Mouse (Mus musculus) telencephalon, adult 2 months (tissue): ENCODE measurements at regions not wholly inside any gene's neighbourhood (a gene's known extent, or its start where the extent isn't known, plus 50 kb on each side); places are given as distances from the start of the nearest gene placed in this dataset.

Experiments
- DNase-seq: peaks from one replicate; pipeline ENCODE4 v3.0.0-alpha.2; 2011; ENCODE audit warnings: low read depth, low spot score

DNA sequence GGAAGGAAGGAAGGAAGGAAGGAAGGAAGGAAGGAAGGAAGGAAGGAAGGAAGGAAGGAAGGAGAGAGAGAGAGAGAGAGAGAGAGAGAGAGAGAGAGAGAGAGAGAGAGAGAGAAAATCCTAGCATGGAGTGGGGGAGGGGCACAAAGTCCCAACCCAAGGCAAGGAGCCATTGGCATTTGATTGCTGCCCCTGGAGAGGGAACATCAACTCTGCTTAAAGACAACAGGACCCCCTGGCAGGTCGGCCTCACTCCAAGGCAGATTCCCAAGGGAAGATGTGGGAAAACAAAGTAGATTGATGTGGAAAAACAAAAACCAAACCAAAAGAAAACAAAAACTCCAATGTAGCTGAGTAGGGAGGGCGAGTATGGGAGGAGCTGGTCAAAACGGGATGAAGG, 49.9 kb upstream of the Fzd10 start:
- no peak for DNase-seq

DNA sequence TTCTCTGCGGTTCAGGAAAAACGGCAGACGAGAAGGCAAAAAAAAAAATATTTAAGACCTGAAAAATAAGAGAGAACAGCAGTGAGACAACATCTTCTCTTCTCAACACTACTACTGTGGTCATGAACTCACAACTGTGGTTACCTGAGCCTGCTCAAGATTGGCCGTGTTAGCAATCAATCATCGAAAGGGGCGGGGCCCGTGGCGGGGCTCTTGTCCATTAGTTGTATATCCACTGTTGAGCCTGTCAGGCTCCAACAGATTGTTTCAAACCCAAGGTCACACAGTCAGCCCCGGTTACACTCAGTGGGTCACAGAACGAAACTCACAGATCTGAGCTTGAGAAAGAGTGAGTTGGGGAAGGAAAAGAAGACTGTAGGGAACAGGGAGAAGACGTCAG, 50.8 kb upstream of the Fzd10 start:
- DNase-seq = no peak

DNA sequence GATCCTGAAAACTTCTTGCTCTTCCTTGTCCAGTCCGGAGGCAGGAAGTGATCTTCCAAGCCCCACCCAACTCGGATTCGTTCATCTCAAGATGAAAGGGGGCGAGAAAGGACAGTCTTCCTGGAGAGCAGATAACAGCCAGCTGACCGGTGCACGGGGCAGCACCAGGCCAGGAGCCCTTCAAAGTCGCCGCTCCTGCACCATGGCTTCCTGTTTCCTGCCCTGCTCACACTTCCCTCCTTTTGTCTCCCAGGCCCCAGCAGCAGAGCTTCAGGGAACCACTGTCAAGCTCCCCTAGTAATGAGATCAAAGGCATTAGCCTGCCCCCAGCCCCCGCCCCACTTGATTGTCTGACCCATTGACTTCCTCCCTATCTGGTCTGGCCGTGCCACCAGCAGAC, 58.6 kb upstream of the Fzd10 start:
- no peak for DNase-seq

DNA sequence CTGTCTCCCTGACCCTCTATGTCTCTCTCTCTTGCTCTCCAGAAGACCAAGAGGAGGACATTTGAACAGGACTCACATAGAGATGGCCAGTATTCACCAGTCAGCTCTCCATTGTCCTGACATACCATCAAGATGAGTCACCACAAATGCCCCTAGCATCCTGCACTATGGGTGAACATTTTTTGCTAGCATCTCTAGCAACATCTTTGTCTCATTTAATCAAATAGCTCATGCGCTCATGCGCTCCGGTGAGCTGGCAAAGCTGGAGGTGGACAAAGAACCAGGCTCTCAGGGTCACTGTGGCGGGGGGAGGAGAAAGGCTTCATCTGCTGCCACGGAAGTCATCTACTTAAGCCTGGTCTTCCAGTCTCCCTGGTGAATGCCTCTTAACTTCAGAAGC, 62.0 kb upstream of the Fzd10 start:
- DNase-seq = no peak

DNA sequence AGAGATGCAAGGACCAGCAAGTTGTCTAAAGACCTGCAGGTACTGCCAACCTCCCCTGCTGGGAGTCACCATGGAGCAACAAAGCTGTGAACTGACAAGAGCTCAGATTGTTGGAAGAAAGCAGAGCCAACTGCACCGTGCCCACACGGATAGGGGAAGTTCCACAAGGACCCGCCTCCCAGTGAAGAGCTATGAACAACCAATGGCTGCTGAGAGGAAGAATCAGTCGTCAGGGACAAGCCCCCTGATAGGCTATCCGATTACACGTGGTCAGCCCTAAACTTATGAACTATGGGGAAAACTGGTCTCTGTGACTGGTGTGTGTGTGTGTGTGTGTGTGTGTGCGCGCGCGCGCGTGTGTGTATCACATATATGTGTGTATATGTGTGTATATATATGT, 63.4 kb upstream of the Fzd10 start:
- no peak for DNase-seq

DNA sequence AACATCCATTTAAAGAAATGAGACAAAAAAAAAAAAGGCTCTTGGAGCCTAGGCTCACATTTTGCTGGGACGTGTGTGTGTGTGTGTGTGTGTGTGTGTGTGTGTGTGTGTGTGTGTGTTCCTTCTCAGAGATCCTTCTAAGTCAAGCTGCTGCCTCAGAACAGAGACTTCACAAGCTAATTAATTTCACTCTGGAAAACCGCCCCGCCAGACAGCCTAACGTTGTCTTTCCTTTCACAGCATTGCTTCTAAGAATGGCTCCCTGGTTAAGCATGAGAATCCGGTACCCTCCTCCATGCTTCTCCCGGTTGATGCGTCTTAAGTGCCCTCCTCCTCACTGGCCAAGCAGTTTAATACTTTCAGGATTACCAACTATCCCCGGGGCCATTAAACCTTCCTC, 64.3 kb upstream of the Fzd10 start:
- DNase-seq = peak; percentile 70

DNA sequence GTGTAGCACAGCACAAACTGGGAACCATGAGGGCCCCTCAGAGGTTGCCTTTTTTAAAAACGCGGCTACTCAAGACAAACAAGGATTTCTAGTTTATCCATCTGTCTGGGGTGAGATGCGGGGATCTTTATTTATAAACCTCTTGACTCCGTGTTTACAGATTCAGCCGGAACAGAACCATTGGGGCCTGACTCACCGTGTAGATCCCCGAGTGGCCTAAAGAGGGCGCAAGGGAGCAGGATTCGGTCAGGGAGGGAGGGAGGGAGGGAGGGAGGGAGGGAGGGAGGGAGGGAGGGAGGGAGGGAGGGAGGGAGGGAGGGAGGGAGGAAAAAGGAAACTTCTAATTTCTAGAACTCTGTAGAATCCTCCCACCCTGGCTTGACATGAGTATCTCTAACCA, 73.4 kb upstream of the Fzd10 start:
- no peak for DNase-seq

DNA sequence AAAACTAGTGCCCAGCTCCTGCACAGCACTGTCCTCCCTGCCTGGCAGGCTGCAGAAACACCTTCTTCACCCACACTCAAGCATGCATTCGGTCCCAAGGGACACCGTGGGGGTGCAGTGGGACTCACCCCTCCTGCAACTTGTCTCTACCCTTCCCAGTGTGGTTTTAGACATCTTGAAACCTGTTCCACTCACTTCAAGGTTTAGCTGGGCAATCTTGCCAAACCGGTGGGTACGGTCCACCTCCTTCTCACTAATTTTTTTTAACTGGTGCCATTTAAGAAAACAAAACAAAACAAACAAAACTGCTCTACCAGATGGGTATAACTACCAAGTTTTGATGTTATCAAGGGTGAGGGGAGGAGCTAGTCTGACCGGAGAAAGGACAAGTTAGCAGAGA, 74.2 kb upstream of the Fzd10 start:
- no peak for DNase-seq

DNA sequence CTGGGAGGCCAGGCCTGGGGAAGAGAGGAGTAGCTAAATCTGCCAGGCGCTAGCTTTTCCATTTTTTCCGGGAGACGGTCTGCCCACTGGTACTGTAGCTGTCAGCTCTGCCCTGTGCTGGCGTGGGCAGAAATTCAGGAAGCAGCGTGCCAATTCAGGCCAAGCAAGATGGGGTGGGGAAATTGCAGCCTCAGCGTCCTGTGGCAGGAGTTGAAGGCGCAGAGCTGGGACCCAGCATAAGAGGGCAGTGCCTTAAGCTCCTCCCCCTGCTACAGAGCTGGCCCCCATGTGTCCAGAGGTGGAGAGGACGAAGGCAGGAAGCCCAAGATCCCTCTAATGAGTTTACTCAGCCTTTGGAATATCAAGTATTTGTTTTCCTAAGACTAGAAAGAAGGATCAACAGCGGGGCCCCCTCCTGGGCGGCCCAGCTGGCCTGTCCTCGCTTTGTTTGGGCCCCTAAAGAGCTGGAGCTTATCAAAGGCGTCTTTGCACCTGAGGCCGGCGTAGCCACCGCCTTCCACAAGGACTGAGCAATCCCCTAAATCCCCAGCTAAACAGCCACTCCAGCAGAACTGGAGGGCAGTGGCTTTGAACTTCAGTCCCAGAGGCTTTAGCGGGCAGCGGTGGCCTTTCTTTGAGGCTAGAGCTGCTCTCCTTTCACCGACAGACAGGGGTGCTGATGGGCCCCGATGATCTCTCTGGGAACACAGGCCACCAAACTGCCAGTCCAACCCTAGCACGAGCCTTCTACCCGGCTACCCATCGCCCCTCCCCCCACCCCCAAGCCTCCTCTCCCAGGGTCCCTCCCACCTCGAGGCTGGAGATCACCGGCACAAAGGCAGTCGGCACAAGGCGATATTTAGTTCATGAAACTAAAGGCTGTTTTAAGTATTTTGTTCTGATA, 76.0 kb upstream of the Fzd10 start:
- DNase-seq = no peak

DNA sequence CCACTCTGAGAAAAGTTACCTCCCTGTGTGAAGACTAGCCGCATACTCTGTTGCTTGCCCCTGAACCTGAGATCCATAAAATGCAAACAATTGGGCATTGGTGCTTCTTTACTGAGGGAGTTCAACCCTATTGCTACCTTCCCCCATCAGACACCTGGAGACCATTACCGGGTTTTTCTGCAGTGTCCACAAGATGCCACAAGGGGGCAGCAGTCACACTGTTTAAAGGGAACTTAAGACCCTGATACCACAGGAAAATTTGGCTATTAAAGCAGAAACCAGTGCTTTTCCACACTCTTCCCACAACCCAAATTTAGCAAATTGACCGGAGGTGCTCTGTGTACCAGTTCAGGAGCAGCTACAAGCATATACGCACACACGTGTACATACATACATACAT, 78.0 kb upstream of the Fzd10 start:
- DNase-seq = no peak

DNA sequence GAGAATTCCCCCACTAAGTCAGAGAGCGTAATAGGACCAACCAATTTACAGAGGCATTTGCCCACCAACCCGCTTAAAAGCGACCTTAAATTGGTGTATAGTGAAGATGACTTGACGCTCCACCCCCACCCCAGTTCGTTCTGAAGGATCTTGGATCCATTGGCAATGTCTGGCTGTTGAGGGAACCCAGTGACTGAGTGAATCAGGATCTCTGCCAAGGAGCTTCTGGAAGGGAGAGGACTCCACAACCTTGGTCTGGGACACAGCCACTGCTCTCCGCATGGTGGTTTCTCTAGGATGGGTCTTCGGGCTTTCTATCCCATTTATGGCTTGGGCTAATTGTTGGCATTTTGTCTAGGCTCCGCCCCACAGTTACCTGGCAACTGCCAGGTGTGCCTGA, 83.3 kb upstream of the Fzd10 start:
- DNase-seq = no peak

DNA sequence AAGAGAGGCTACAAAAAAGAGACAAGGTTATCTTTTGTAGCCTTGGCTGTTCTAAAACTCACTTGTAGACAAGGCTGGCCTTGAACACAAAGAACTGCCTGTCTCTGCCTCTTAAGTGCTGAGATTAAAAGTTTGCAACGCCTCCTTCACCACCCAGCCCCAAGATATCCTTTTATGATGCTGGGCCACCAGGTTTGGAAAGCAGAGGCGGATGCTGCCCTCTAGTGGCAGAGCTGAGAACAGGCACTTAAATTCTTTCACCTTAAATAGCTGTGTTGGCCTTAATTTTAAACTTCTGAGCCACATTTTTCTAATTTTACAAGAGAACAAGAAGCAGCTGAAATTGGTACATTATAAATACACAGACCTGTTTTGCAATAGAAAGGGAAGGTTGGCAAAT, 82.5 kb upstream of the Tmem132d start:
- no peak for DNase-seq

DNA sequence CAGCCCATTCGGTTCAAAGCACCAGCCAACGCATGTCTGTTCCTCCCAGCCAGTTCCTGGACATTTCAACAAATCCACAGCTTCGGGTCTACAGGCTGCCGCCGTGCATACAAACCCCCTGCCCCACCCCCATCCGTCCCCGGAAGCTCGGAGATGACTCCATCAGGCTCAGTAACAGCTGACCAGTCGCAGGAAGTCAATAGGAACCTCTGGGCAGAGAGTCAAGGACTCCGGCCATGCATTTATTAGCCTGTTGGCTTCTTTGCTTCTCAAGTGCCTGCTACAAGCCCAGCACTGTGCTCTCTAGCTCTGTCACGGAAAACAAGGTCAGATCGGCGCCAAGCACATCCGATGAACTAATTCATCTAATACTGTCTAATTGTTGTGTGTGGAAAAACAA, 80.4 kb upstream of the Tmem132d start:
- DNase-seq = peak; percentile 67

DNA sequence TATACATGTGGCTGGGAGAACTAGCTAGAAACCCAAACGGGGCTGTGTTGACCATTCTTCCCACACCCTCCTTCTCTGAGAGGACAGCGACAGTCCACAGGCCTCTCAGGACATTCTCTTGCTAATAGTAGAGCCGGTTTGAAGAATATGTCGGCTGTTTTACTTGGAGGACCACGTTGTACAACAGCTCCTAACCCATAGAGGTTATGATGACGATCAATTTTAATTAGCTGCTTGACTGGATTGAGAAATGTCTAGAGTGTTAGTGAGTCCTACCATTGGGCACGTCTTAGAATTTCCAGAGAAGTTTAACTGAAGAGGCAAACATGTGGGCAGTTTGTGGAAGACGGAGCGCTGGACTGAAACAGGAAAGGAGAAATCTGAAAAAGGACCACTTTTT, 79.7 kb upstream of the Tmem132d start:
- DNase-seq = no peak

DNA sequence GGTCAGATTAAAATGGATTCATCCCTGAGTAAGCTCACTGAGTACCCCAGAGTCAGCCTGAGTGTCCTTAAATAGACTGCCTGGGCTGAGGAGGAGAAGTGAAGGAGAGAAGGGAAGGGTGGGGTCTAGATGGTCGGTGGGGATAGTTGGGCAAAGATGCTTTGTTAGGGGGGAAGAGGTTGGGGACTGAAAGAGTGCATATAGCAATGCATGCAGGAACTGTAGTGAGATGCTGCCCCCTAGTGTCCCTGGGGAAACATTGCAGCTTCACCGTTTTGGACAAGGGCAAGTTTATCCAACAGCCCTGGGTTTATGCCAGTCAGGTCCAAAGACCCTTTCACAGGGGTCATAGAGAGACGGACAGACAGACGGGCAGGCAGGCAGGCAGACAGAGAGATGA, 71.6 kb upstream of the Tmem132d start:
- DNase-seq = no peak

DNA sequence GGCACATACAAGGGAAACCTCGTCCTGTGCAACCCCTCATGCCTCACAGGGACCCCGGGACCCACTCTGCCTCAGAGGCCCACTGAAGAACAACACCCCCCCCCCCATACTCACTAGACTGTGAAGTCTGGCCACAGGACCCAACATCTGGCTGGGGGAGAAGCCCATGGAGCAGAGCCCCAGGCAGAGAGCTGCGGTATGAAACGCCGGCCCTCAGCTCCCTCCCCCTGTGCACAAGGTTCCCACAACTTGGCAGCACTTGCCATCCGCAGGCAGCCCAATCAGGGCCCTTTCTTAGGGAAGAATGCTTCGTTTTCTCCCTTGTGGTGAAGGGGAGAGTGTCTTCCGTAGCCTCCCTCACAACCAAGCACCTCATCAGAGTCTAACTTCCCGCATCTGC, 66.6 kb upstream of the Tmem132d start:
- no peak for DNase-seq

DNA sequence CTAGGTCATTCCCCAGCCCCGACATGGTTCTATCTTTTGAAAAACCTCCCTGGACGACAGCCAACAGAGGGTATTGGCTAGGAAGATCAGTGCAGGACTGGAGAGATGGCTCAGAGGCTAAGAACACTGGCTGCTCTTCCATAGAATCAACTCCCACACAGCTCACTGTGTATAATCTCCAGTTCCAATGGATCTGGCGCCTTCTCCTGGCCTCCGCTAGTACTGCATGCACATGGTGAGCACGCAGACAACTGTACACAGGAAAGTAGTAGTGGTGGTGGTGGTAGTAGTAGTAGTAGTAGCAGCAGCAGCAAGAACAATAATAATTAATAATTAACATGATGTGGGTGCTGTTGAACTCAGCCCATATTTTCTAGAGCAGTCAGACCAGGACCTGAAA, 66.2 kb upstream of the Tmem132d start:
- no peak for DNase-seq

DNA sequence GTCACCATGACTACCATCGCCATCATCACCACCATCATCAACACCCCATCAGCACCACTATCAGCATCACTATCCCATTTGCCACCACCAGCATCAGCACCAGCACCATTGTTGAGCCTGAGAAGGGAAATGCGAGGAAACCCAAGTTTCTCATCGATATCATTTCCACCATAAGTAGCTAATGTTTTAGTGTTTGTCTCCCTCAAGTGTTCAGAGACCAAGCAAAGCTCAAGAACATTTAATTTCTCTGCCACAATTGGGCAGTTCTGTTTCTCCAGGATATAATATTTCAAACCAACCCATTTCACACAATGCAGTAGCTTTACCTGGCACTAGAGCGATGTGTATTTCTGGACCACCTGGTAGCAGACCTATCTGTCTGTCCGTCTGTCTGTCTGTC, 59.7 kb upstream of the Tmem132d start:
- no peak for DNase-seq

DNA sequence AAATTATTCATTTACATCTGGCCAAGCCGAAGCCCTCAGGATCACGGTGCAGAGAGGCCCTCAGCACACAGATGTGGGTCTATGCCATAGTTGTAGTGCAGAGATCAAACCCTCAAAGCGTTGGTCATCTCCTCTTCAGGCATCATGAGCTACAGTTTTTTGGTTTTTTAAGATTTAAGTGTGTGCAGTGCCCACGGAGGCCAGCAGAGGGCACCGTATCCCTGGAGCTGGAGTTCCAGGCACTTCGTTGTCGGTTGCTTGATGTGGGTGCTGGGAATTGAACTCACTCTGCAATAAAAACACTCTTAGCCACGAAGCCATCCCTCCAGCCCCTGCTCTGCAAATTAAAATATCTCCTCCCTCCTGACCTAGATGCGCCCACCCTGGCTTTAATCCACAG, 58.3 kb upstream of the Tmem132d start:
- no peak for DNase-seq

DNA sequence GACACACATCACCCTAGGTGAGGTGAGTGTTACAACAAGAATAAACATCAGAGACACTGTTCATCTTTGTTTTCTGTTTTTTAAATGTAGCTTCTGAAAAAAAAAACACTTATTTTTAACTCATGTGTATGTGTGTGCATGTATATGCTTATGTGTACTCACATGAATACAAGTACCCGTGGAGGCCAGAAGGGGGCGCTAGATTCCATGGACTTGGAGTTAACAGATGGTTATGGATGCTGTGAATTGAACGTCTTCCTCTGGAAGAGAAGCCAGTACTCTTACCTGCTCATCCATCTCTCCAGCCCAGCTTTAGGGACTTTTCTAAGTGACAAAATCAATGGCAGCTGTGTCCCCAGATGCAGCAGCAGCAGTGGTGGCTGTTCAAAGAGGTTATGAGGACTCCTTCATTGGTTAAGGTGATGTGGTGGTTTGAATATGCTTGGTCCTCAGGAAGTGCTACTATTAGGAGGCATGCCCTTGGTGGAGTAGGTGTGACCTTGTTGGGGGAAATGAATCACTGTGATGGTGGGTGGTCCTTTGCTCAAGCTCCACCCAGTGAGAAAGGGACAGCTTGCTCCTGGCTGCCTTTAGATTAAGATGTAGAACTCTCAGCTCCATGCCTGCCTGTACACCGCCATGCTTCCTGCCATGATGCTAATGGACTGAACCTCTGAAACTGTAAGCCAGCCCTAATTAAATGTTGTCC, 56.1 kb upstream of the Tmem132d start:
- no peak for DNase-seq

DNA sequence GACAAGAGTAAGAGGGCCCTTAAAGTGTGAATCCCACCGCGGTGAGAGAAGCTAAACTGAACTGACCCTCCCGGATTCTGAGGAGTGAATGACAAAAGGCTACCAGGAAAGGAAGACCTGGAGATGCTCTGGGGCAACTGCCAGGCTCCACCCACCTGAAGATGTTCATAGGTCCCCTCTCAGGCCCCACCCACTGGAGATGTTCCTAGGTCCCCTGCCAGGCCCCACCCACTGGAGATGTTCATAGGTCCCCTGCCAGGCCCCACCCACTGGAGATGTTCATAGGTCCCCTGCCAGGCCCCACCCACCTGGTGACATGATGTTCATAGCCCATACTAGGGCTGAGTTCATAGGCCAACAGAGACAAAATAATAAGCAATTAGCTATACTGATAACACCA, 54.5 kb upstream of the Tmem132d start:
- no peak for DNase-seq

DNA sequence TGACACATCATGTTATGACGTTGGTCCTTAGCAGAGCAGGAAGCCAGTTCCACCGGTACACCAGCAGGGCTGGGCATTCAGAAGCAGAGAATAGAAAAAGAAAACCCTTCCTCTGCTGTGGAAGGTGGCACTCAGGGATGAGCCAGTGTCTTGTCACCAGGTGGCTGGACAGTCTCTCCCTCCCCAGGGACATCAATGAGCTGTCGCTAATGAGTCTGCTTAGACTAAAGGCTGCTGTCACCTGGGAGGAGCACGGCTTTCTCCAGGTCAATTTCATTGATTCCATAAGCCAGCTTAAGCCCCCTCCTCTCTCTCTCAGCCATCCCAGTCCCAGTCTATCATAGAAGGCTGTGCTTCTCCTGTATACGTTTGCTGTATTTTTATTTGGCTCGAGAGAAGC, 51.2 kb upstream of the Tmem132d start:
- no peak for DNase-seq

DNA sequence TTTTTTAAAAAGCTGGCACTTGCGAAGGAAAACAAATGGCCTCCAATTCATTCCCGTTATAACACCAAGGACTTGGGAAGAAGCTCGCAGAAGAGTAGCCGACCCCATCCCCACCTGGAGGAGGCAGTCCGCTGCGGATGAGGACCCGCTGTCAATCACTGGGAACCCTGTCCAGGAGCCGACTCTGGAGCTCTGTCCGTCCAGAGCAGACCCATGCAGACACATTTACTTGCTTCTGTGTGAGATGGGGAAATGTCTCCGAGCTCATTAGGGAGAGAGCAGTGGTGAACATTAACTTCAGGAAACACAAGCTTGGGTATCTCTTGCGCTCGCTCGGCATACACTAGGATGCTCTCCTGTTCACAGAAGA, 50.5 kb upstream of the Tmem132d start:
- DNase-seq = no peak
